Mouse (Mus musculus) brown adipose tissue, adult 24 weeks (tissue): ENCODE data around the gene Colgalt1. TPM values are rescaled to one million over a fixed set of nuclear protein-coding genes. Genes with fewer than 3 reads are reported as not detected.

Experiments
- H3K27ac ChIP-seq: fragments of 200-500 bp; replicated peaks from 2 replicates; pipeline ENCODE4 v1.5.1; 2012; ENCODE audit warnings: low read depth, mild to moderate bottlenecking, low read length
- H3K4me1 ChIP-seq: fragments of 200-500 bp; 2 replicates; pipeline ENCODE4 v1.6.1; 2012; ENCODE audit warnings: low read length, mixed read lengths; ENCODE audit not compliant: control insufficient read depth, insufficient read depth, insufficient read length
- H3K4me3 ChIP-seq: fragments of 200-500 bp; 2 replicates; pipeline ENCODE4 v1.5.1; 2012; ENCODE audit warnings: low read depth, mild to moderate bottlenecking, low read length, moderate library complexity; ENCODE audit not compliant: insufficient read depth
- polyA plus RNA-seq: library from polyadenylated mRNA; stranded (reverse); fragments of >200 nt; gene quantifications from 2 replicates; pipeline ENCODE4 v1.2.4, GENCODE M21; 2012; ENCODE audit not compliant: missing spikeins, insufficient read depth, insufficient read length

The Colgalt1 gene
- polyA plus RNA-seq, 1 experiment, result 20.1 TPM

DNA sequence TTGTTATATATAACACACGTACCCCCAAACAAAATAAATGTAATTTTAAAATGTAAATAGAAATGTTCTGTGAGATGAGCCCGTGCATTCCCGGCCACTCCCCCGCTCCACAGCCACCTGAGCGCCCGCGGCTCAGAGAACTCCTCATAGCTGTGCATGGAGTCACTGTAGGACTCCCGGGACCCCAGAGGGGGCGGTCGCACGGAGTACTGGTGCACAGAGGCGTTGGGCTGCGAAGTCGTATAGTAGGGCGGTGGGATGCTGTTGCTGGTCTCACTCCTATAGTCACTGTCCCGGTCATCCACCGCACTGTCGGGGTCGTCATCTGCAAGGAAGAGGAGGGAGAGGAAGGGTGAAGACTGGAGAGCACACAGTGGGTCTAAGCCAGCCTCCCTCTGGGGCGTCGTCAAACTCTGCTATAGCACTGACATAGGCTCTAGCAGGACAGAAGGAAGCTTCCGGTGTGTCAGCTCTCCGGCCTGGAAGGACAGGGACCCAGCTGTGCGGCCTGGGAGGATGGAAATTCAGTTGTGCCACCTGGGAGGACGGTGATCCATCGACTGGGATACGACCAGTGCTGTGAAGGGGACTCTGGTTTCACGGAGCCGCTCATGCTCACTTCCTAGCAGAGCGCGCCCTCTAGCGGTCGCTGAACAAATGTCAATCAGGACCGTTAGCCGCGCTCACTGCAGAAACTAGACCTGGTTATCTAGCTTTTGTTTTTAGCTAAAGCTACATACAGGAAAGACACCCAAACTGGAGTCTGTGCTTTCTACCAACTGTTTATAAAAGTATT, 49.7 kb downstream of the Colgalt1 start:
- Histone ChIP-seq H3K4me3 (no peak overlapping the region), H3K27ac (no peak overlapping the region), H3K4me1 (no peaks in the 10 kb centered on the region)

DNA sequence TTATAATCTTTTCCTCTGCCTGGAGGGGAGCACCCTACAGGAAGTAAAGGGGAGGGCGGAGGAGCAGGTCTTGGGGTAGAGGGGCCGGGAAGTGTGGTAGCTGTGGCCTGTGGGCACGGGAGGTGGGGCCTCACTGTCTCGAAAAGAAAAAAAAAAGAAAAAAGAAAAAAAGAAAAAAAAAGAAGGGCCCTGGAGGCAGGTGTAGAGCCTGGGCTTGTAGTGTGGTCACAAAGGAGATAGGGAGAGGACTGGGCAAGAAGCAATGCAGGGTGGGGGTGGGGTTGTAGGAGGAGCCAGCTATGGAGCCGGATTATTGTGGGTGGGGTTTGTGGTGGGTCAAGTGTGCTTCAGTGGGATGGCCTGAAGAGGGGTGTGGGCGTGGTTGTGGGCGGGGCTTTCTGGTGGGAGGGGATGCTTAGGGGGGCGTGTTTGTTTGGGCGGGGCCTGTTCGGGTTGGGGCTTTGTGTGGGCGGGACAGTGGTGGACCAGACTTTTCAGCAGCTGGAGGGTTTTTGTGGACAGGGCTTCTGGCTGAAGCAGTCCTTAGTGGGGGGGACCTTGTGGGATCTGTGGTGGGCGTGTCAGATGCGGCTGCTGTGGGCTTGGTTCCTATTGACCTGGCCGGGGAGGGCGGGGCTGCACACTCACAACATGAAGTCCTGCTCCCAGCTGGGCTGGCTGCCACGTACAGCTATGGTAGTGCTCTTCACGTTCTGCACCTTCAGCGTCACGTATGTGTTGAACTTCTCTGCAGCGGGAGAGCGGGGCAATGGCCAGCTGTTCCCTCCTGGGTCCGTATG, 54.7 kb downstream of the Colgalt1 start:
- Histone ChIP-seq H3K27ac (no peak overlapping the region), H3K4me3 (no peak overlapping the region), H3K4me1 (peaks cover 5% of the 10 kb centered on the region)

DNA sequence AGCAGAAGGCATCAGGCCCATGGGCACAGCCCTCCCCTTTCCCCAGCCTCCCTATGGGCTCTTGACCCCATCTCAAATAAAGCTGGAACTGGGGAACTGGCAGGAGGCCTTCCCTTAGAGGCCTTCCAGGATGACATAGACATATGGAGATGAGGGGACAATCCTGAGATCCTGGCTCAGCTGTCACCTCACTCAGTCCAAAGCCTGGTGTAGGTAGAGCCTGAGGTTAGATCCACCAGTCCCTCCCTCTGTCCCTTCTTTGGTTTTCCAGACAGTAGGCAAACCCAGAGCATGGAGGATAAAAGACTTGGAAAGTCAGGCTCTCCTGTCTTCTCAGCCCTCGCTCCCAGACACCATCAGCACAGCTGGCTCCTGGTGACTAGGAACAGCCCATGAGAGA, 56.1 kb downstream of the Colgalt1 start:
- no peak overlapping the region for H3K27ac ChIP-seq
- no peak overlapping the region for H3K4me3 ChIP-seq
- peaks cover 10% of the 10 kb centered on the region for H3K4me1 ChIP-seq

DNA sequence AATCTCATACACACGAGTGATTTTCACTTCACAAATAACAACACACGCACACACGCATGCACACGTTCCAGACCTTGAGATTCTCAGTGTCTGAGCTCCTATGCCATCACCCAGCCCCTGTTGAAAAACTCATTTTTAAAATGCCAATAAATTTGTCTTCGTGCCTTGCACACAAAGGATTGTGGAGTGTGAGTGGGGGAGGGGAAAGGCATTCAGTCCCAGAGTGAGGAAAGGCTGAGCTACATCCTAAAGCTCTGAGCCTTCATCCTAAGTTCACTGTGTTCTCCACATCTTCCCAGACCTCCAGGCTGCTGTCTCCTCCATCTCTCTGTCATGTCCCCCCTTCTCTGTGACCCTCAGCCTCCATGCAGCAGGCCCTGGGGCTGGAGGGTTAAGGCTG, 56.5 kb downstream of the Colgalt1 start:
- Histone ChIP-seq H3K27ac (no peak overlapping the region), H3K4me1 (peaks cover 10% of the 10 kb centered on the region), H3K4me3 (no peak overlapping the region)

DNA sequence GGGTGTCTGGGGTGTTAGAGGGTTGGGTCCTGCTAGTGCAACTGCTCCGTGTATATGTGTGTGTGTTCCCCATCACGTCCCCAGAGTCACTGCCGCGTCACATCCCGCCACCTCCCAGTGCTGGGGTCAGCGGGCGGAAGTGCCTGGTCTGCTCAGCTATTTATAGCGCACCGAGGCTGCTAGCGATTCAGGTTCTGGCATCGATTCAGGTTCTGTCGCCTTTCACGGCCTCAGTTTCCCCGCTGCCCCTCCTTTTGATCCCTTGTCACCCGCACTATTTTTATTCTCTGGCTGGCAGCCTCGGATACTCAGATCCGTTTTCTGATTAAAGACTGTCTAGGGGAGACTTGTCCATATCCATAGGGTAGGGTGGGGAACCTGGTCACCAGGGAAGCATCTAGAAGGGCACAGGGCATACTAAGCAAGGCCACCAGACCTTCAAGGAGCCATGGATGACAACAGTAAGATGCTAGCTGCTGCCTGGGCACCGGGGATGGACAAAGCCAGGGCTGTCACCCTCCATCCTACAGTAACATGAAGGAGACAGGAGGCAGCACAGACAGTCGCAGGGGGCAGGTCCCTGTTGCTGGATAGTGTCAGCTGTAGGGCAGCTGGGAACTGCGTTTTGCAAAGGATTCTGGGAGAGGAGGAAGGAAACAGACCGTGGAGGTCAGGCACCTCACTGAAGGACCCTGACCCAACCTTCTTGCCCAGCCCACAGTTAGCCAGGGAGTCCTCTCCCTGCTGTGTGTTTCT, 57.6 kb downstream of the Colgalt1 start:
- Histone ChIP-seq H3K27ac (0 out of 2 replicates have a peak overlapping the region, but pooled peaks have one; percentile 29), H3K4me3 (peak overlapping the region; percentile 19), H3K4me1 (peaks cover 10% of the 10 kb centered on the region)

DNA sequence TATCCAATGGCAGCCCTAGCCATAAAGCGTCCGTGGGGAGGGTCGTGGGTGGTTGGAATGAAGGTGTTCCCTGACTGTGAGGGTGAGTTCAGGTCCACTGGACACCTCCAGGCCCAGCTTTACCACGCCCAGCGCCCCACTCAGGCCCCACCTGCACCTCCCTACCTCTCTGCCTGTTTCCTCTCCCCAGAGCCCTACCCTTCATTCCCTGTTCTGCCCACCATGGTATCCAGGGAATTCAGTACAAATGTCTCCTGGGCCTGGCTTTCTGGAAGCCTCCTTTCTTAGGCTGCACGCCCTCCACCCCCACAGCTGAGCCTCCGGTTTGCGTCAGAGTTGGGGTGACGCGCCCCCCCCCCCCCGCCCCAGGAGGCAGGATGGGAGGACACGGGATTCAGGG, 59.4 kb downstream of the Colgalt1 start:
- H3K4me1 ChIP-seq, result peaks cover 12% of the 10 kb centered on the region
- H3K27ac ChIP-seq, result no peak overlapping the region
- no peak overlapping the region for H3K4me3 ChIP-seq

DNA sequence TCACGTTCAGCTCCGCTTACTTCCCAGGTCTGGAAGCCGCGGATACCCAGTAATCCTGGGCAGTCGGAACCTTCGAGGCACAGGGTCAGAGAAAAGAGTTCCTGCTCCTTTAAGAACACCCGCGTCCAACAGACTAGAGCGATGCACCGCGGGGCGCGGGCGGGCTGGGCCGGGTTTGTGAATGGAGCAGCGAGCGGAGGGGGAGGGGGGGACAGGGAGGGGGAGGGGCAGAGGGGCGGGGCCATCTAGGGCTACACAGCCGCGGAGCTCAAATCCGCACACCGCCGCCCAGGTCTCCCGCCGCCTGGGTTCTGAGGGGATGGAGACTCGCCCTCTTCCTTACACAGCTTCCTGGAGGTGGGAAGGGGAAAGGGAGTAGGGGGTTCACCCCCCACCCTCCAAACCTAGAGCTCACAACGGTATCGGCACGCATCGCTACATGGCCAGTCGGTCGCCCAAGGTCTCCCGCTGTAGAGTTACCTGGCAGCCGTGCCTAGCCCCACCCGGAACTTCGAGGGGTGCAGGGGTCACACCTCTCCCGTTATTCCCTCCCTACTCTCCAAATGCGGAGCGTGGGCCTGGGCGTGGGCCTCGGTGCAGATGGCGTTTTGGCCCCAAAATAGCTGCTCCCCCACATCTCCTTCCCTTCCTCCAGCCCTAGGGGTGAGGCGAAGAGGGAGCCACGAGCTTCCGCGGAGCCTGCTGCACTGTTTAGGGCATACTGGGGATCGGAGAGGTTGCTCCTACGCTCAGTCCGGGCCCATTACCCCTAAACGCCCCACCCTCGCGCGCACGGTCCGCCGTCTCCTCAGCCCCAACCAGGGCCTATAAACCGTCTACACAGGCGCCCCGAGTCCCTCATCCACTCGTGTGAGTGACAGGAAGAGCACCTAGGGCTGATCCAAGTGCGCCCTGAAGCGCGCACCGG, 60.1 kb downstream of the Colgalt1 start:
- peak overlapping the region; percentile 60 for H3K4me3 ChIP-seq

DNA sequence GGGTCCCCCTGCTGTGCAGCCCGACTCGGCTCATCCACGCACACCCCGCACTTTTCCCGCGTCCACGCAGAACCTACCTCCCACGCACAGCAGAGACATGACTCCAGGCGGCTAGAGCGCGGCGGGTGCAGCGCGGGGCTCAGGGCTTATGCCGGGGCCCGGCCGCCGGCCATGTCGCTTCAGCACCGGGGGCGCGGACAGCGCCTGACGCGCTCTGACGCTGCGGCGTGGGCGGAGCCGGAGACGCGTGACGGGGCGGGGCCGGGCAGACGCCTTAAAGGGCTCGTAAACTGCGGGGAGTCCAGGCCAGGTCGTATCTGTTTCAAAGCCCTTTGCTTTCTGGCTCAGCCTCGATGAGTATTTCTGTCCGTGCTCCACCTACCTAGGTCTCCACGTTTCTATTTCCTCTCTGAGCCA, 60.8 kb downstream of the Colgalt1 start, which contains the start of gene Unc13a:
Gene Unc13a, minus strand, starts transcription at position 209 of the 417 bp plus-strand sequence.
- H3K4me1 ChIP-seq, result peaks cover 18% of the 10 kb centered on the region
- H3K27ac ChIP-seq, result peak within 1 kb of the TSS; percentile 42; the same call in 1 of the 2 replicates
- peak within 1 kb of the TSS; percentile 60 for H3K4me3 ChIP-seq

More for the DNA sequence above, 60.1 kb downstream of the Colgalt1 start:
- Histone ChIP-seq H3K4me1 (peaks cover 18% of the 10 kb centered on the region), H3K27ac (no peak overlapping the region)

DNA sequence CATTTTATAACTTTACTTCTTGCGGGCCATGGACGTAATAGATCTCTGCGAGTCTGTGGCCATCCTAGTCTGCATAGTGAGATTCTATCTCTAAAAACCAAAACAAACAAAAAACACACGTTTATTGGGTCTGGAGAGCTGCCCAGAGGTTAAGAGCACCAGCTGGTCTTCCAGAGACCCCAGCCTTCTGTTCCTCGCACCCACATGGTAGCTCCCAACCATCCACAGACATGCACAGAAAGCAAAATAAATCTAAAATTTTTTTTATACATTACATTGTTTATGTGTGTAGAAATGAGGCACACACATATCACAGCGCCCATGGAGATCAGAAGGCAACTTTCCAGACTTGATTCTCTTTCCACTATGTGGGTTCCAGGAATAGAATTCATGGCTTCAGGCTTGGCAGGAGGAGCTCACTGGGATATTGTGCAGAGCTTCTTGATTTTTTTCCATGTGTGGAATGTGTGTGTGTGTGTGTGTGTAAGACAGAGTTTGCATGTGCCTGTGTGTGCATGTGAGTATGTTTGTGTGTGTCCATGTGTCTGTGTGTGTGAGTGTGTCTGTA, 61.5 kb downstream of the Colgalt1 start:
- H3K27ac ChIP-seq, result no peak overlapping the region
- peaks cover 18% of the 10 kb centered on the region for H3K4me1 ChIP-seq
- no peak overlapping the region; the same call in 1 of the 2 replicates for H3K4me3 ChIP-seq

DNA sequence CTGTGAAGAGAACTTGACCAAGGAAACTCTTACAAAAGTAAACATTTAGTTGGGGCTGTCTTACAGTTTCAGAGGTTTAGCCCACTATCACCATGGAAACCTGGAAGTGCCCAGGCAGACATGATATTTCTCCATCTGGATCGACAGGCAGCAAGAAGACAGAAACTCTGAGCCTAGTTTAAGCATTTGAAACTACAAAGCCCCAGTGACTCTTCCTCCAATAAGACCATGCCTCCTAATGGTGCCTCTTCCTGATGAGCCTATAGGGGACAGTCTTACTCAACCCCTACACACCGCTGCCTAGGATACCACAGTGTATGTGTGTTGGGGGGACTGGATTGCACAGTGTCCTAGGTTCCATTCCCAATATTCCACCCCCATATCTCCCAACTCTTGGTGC, 63.3 kb downstream of the Colgalt1 start:
- Histone ChIP-seq H3K4me3 (no peak overlapping the region), H3K27ac (no peak overlapping the region), H3K4me1 (peaks cover 30% of the 10 kb centered on the region)

Other genes starting within 250 kb of the Colgalt1 start
- gene Use1, start 244.2 kb upstream of the Colgalt1 start, polyA plus RNA-seq, result 116 and 173 TPM in 2 replicates
- gene Ocel1, start 239.7 kb upstream of the Colgalt1 start, polyA plus RNA-seq, result 8.3 and 9.1 TPM in 2 replicates
- 43.4 and 56.0 TPM in 2 replicates for gene Nr2f6, start 229.0 kb upstream of the Colgalt1 start, polyA plus RNA-seq
- gene Ushbp1, start 215.2 kb upstream of the Colgalt1 start, polyA plus RNA-seq, result 12.8 and 20.7 TPM in 2 replicates
- gene Babam1, start 214.1 kb upstream of the Colgalt1 start, polyA plus RNA-seq, result 78.3 and 79.0 TPM in 2 replicates
- gene Ankle1, start 205.0 kb upstream of the Colgalt1 start, polyA plus RNA-seq, result not detected in 2 replicates
- 2.2 and 2.6 TPM in 2 replicates for gene Abhd8, start 147.3 kb upstream of the Colgalt1 start, polyA plus RNA-seq
- 313 and 378 TPM in 2 replicates for gene Mrpl34, start 146.0 kb upstream of the Colgalt1 start, polyA plus RNA-seq
- 23.6 and 34.4 TPM in 2 replicates for gene Dda1, start 141.8 kb upstream of the Colgalt1 start, polyA plus RNA-seq
- 7.3 and 9.3 TPM in 2 replicates for gene Ano8, start 125.0 kb upstream of the Colgalt1 start, polyA plus RNA-seq
- gene Gtpbp3, start 122.9 kb upstream of the Colgalt1 start, polyA plus RNA-seq, result 6.7 and 9.1 TPM in 2 replicates
- 4.3 and 6.1 TPM in 2 replicates for gene Plvap, start 99.2 kb upstream of the Colgalt1 start, polyA plus RNA-seq
- not detected in 2 replicates for gene Ccdc194, start 85.3 kb upstream of the Colgalt1 start, polyA plus RNA-seq
- 17.3 and 38.4 TPM in 2 replicates for gene Bst2, start 73.5 kb upstream of the Colgalt1 start, polyA plus RNA-seq
- gene Mvb12a, start 68.1 kb upstream of the Colgalt1 start, polyA plus RNA-seq, result 29.7 and 30.9 TPM in 2 replicates
- not detected in 2 replicates for gene Tmem221, start 52.1 kb upstream of the Colgalt1 start, polyA plus RNA-seq
- gene Nxnl1, start 44.4 kb upstream of the Colgalt1 start, polyA plus RNA-seq, result 0.50 and 1.5 TPM in 2 replicates
- gene Slc27a1, start 42.1 kb upstream of the Colgalt1 start, polyA plus RNA-seq, result 71.7 and 118 TPM in 2 replicates
- 181 and 189 TPM in 2 replicates for gene Pgls, start 18.8 kb upstream of the Colgalt1 start, polyA plus RNA-seq
- gene Fam129c, start 13.3 kb upstream of the Colgalt1 start, polyA plus RNA-seq, result 1.5 TPM in 1 of 2 replicates, not detected in the other
- gene Unc13a, start 60.8 kb downstream of the Colgalt1 start, polyA plus RNA-seq, result 0.32 and 1.6 TPM in 2 replicates
- gene Jak3, start 65.3 kb downstream of the Colgalt1 start, polyA plus RNA-seq, result 13.9 and 14.6 TPM in 2 replicates
- gene Insl3, start 78.2 kb downstream of the Colgalt1 start, polyA plus RNA-seq, result 2.5 and 5.9 TPM in 2 replicates
- gene B3gnt3, start 90.8 kb downstream of the Colgalt1 start, polyA plus RNA-seq, result 1.5 and 2.8 TPM in 2 replicates
- gene Fcho1, start 114.7 kb downstream of the Colgalt1 start, polyA plus RNA-seq, result not detected in 2 replicates